Mouse (Mus musculus): ENCODE measurements around the gene Tprg.

Tprg gene

GRCm38 (mm10) chr16:25286517-25286916 lies at the start of gene Tprg:
Gene Tprg, plus strand, starts transcription at chr16:25286817.
- DNase-seq (ENCODE audit: low spot score in 2 of 2): no peak

GRCm38 (mm10) chr16:25238274-25239050 lies 48.2 kb upstream of the Tprg start:
- DNase-seq (ENCODE audit: low spot score in 2 of 2): no peak

- no peak for DNase-seq (ENCODE audit: low spot score in 2 of 2)
These were observed 37.7 kb upstream of the Tprg start for GRCm38 (mm10) chr16:25248889-25249288.

GRCm38 (mm10) chr16:25250129-25250749 lies 36.4 kb upstream of the Tprg start:
- DNase-seq (ENCODE audit: low spot score in 2 of 2): no peak

GRCm38 (mm10) chr16:25251080-25251479 lies 35.5 kb upstream of the Tprg start:
- no peak for DNase-seq (ENCODE audit: low spot score in 2 of 2)

- no peak for DNase-seq (ENCODE audit: low spot score in 2 of 2)
These were observed 32.0 kb upstream of the Tprg start for GRCm38 (mm10) chr16:25254646-25255045.

- DNase-seq (ENCODE audit: low spot score in 2 of 2): no peak
These were observed 31.4 kb upstream of the Tprg start for GRCm38 (mm10) chr16:25255186-25255585.

GRCm38 (mm10) chr16:25255603-25256260 lies 30.9 kb upstream of the Tprg start:
- DNase-seq (ENCODE audit: low spot score in 2 of 2): peak; percentile 65 to 83

GRCm38 (mm10) chr16:25262306-25262705 lies 24.3 kb upstream of the Tprg start:
- no peak for DNase-seq (ENCODE audit: low spot score in 2 of 2)

GRCm38 (mm10) chr16:25262965-25263364 lies 23.7 kb upstream of the Tprg start:
- no peak for DNase-seq (ENCODE audit: low spot score in 2 of 2)

GRCm38 (mm10) chr16:25263520-25264149 lies 23.0 kb upstream of the Tprg start:
- peak; percentile 50 to 61 for DNase-seq (ENCODE audit: low spot score in 2 of 2)

GRCm38 (mm10) chr16:25265177-25265576 lies 21.4 kb upstream of the Tprg start:
- DNase-seq (ENCODE audit: low spot score in 2 of 2): peak; percentile 49 to 66

GRCm38 (mm10) chr16:25268276-25268675 lies 18.3 kb upstream of the Tprg start:
- no peak for DNase-seq (ENCODE audit: low spot score in 2 of 2)

- no peak for DNase-seq (ENCODE audit: low spot score in 2 of 2)
These were observed 4.1 kb upstream of the Tprg start for GRCm38 (mm10) chr16:25282563-25282962.

- DNase-seq (ENCODE audit: low spot score in 2 of 2): no peak
These were observed 7.1 kb downstream of the Tprg start for GRCm38 (mm10) chr16:25293753-25294152.

GRCm38 (mm10) chr16:25295546-25295945 lies 8.9 kb downstream of the Tprg start:
- DNase-seq (ENCODE audit: low spot score in 2 of 2): no peak

- DNase-seq (ENCODE audit: low spot score in 2 of 2): no peak
These were observed 10.1 kb downstream of the Tprg start for GRCm38 (mm10) chr16:25296746-25297145.

- no peak for DNase-seq (ENCODE audit: low spot score in 2 of 2)
These were observed 11.6 kb downstream of the Tprg start for GRCm38 (mm10) chr16:25298204-25298603.

GRCm38 (mm10) chr16:25302616-25303015 lies 16.0 kb downstream of the Tprg start:
- no peak for DNase-seq (ENCODE audit: low spot score in 2 of 2)

- peak; percentile 63 to 86 for DNase-seq (ENCODE audit: low spot score in 2 of 2)
These were observed 27.4 kb downstream of the Tprg start for GRCm38 (mm10) chr16:25314006-25314405.

GRCm38 (mm10) chr16:25315090-25315489 lies 28.5 kb downstream of the Tprg start:
- DNase-seq (ENCODE audit: low spot score in 2 of 2): peak in 1 of 2 experiments; percentile 2

GRCm38 (mm10) chr16:25325631-25326238 lies 39.1 kb downstream of the Tprg start:
- no peak for DNase-seq (ENCODE audit: low spot score in 2 of 2)
